Mouse (Mus musculus): ENCODE results near the gene 3110082I17Rik. TPM values are rescaled to one million over a fixed set of nuclear protein-coding genes. Genes with fewer than 3 reads are reported as not detected.

3110082I17Rik gene
- polyA plus RNA-seq, 1 experiment from 2014 or later = 15.1 TPM

DNA sequence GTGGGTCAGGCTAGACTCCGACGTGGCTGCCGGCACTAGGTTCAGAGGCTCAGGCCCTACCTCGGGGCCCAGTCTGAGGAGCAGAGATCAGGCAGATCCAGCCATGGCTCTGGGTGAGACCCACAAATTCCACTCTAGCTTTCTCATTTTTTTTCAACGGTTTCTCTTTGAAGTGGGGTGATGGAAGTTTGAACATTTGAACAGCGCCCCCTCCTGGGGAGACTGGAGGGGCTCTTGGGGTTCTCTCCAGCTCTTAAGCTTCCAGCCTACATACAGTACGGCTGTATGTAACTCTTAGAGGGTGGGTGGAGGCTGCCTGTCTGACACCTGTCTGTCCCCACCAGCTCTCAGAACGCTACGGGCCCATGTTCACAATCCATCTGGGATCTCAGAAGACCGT lies 106.8 kb downstream of the 3110082I17Rik start:
- H3K9ac ChIP-seq = no peak overlapping the region
- H3K36me3 ChIP-seq = no peaks in the 10 kb centered on the region
- no peak for ATAC-seq (ENCODE audit: low read depth)
- whole genome bisulfite sequencing = 66% methylated on average over 10 of the region's 10 CpGs
- peaks cover 21% of the 10 kb centered on the region for H3K4me1 ChIP-seq (replicated peaks)
- H3K9me3 ChIP-seq = no peaks in the 10 kb centered on the region
- peaks cover 6% of the 10 kb centered on the region for H3K27me3 ChIP-seq
- no peak overlapping the region for H3K27ac ChIP-seq (replicated peaks)
- no peak overlapping the region for H3K4me2 ChIP-seq
- no peak overlapping the region for H3K4me3 ChIP-seq

DNA sequence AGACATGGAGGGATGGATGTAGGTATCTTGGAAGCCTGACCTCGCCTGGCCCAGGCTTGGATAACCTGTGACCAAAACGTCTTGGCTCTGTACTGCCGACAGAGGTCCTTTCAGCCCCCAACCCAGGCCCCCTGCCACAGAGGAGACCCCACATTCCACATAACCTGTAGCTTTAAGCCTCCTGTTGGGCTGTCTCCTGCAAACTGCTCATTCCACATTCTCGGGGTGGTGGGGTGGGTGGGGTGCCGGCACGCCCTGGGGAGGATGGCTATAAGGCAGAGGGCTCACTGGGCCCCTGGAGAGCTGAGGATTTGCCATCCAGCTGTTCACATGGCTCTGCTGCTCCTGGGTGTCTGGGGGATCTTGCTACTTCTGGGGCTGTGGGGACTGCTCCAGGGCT lies 108.0 kb downstream of the 3110082I17Rik start, which contains the start of gene Cyp2w1:
Gene Cyp2w1, plus strand, starts transcription at position 301 of the 400 bp plus-strand sequence.
- WGBS = 61% methylated on average over 6 of the region's 6 CpGs
- Histone ChIP-seq H3K4me3 (no peak within 1 kb of the TSS), H3K9me3 (no peaks in the 10 kb centered on the region), H3K9ac (peak within 1 kb of the TSS; percentile 26; the same call in 1 of the 2 replicates), H3K4me1 (replicated peaks) (peaks cover 14% of the 10 kb centered on the region), H3K36me3 (no peaks in the 10 kb centered on the region), H3K27me3 (peaks cover 6% of the 10 kb centered on the region), H3K27ac (replicated peaks) (no peak within 1 kb of the TSS), H3K4me2 (no peak within 1 kb of the TSS)
- no peak for ATAC-seq (ENCODE audit: low read depth)

DNA sequence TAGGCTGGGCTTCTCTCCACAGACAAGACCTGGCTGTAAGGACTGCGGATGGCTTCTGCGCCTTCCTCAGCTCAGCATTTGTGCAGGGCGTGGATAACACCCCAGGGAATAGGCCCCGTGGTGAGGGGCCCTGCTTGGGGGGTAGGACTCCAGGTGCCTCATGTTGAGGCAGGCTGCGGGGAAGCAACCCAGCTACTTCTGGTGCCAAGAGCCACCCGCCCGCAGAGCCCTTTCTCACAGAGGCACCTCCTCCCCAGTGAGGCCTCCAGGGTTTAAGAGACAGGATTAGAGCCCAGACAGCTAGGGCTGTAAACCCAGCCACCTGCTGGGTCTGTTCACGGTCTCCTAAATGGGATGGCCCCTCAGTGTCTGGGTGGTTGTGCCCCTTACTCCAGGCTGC lies 108.7 kb downstream of the 3110082I17Rik start:
- Histone ChIP-seq H3K27ac (replicated peaks) (no peak overlapping the region), H3K36me3 (no peaks in the 10 kb centered on the region), H3K4me3 (no peak overlapping the region), H3K9ac (peak overlapping the region; percentile 26; the same call in 1 of the 2 replicates), H3K4me1 (replicated peaks) (peaks cover 7% of the 10 kb centered on the region), H3K4me2 (no peak overlapping the region), H3K9me3 (no peaks in the 10 kb centered on the region), H3K27me3 (peaks cover 6% of the 10 kb centered on the region)
- no peak for ATAC-seq (ENCODE audit: low read depth)
- 22% methylated on average over 8 of the region's 8 CpGs for WGBS

DNA sequence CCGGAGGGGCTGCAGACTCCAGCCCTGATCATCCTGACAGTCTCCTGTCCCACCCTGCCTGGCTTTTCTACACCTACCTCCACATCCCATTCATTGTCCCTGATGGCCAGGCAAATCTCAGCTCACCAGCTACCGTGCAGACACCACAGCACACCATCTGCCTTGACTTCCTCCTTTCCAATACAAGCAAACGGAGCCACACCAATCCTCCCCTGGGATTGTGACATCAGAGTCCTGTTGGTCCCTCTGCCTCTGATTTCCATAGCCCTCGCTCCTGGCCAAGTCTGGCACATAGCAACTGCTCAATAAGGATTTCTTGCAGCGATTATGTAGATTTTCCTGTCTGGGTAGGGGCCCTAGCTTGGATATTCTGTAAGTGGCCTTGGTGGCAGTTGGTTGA lies 109.2 kb downstream of the 3110082I17Rik start, which contains the start of gene Cox19:
Gene Cox19, minus strand, starts transcription at position 285 of the 400 bp plus-strand sequence.
- Histone ChIP-seq H3K9ac (peak within 1 kb of the TSS; percentile 26; the same call in 1 of the 2 replicates), H3K9me3 (no peaks in the 10 kb centered on the region), H3K4me1 (replicated peaks) (peaks cover 5% of the 10 kb centered on the region), H3K27ac (replicated peaks) (no peak within 1 kb of the TSS), H3K27me3 (peaks cover 6% of the 10 kb centered on the region), H3K36me3 (no peaks in the 10 kb centered on the region), H3K4me2 (no peak within 1 kb of the TSS), H3K4me3 (no peak within 1 kb of the TSS)
- ATAC-seq (ENCODE audit: low read depth) = no peak
- 60% methylated on average over 5 of the region's 5 CpGs for WGBS

DNA sequence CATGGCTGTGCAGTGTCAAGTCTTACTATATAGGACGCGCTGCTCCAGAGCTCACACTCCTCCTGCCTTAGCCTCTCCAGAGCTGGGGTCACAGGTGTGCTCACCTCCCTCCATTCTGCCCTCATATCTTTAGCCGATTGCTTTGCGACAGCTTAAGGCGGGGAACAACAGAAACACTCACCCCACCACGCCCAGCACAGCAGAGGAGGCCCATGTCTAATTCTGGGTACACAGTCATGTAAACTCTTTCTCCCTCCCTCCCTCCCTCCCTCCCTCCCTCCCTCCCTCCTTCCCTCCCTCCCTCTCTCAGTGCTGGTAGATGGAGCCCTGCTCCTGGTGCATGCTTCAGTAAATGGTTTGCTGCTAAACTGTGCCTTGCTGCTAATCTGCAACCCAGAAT lies 110.6 kb downstream of the 3110082I17Rik start:
- H3K4me3 ChIP-seq = no peak overlapping the region
- H3K27me3 ChIP-seq = peaks cover 6% of the 10 kb centered on the region
- H3K9ac ChIP-seq = no peak overlapping the region
- 75% methylated on average over 6 of the region's 6 CpGs for WGBS
- H3K4me1 ChIP-seq (replicated peaks) = peaks cover 11% of the 10 kb centered on the region
- no peak for ATAC-seq (ENCODE audit: low read depth)
- H3K36me3 ChIP-seq = no peaks in the 10 kb centered on the region
- no peaks in the 10 kb centered on the region for H3K9me3 ChIP-seq
- H3K27ac ChIP-seq (replicated peaks) = no peak overlapping the region
- H3K4me2 ChIP-seq = no peak overlapping the region

DNA sequence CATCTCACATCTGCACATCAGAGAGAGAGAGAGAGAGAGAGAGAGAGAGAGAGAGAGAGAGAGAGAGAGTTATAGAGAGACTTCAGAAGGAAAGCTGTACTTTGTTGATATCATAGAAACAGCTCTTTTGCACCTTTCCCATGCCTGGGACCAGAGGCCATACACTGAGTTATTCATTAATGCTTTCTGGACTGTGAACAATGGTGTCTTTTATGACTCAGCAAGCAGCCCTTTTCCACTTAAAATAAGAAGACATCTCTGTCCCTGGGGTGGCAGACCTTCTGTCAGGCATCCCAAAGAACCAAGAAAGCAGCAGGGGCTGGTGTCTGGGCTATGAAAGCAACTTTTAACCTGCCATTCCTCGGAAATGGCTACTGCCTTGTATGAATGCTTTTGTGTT lies 113.1 kb downstream of the 3110082I17Rik start:
- no peaks in the 10 kb centered on the region for H3K9me3 ChIP-seq
- H3K4me3 ChIP-seq = no peak overlapping the region
- no peak overlapping the region for H3K27ac ChIP-seq (replicated peaks)
- H3K9ac ChIP-seq = no peak overlapping the region
- H3K27me3 ChIP-seq = peaks cover 5% of the 10 kb centered on the region
- no peak overlapping the region for H3K4me2 ChIP-seq
- peaks cover 7% of the 10 kb centered on the region for H3K36me3 ChIP-seq
- H3K4me1 ChIP-seq (replicated peaks) = peaks cover 30% of the 10 kb centered on the region
- ATAC-seq (ENCODE audit: low read depth) = no peak
- WGBS = 52% methylated on average over 1 of the region's 1 CpGs

DNA sequence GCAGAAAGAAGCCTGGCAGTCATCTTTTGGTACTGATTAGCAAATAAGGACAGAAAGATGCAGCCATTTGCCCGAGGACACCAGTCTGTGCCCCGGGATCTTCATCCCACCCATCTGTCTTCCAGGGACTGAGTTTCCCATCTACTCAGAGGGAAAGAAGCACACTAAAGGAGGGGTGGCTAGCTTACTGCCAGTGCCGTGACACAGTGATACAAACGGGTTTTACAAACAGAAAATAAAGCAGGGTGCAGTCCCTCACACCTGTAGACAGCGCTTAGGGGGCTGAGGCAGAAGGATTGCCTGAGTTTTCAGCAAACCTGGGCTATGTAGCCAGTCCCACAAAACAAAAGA lies 115.0 kb downstream of the 3110082I17Rik start:
- peaks cover 25% of the 10 kb centered on the region for H3K4me1 ChIP-seq (replicated peaks)
- no peaks in the 10 kb centered on the region for H3K9me3 ChIP-seq
- H3K9ac ChIP-seq = peak overlapping the region; percentile 94; the same call in 1 of the 2 replicates
- H3K36me3 ChIP-seq = peaks cover 23% of the 10 kb centered on the region
- WGBS = 9% methylated on average over 5 of the region's 5 CpGs
- peak overlapping the region; percentile 98 for H3K4me2 ChIP-seq
- H3K27me3 ChIP-seq = no peaks in the 10 kb centered on the region
- peak overlapping the region; percentile 86 for H3K4me3 ChIP-seq
- H3K27ac ChIP-seq (replicated peaks) = peak overlapping the region; percentile 49
- peak; percentile 28; the same call in 1 of the 2 replicates for ATAC-seq (ENCODE audit: low read depth)

DNA sequence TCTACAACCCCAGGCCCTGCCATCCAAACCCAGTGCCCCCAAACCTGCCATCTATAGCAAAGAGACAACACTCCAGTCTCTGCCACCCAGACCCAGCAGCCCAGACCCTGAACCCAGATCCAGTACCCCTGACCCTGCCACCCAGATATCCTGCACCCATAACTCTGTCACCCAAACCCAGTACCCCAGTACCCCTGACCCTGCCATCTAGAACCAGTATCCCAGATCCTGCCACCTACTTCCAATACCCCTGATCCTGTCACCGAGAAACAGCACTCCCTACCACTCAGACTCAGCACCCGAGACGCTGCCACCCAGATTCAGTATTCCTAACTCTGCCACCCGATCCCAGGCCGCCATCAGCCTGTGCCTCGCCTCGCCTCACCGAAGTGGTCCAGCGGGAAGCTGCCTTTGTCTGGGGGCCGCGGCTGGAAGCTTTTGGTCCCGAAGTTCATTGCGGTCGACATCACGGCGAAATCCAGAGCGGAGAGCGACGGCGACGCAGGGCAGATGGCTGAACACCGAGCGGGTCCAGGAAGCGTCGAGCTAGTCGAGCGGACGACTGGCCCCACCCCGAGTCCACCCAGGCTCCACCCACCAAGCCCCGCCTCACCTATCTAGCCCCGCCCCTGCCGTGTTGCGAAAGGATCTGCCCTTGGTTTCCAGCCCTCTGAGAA lies 115.5 kb downstream of the 3110082I17Rik start:
- under 1% methylated on average over 33 of the region's 33 CpGs for WGBS
- peak overlapping the region; percentile 86 for H3K4me3 ChIP-seq
- H3K36me3 ChIP-seq = peaks cover 28% of the 10 kb centered on the region
- ATAC-seq (ENCODE audit: low read depth) = peak; percentile 89
- peak overlapping the region; percentile 94 for H3K9ac ChIP-seq
- no peaks in the 10 kb centered on the region for H3K27me3 ChIP-seq
- H3K27ac ChIP-seq (replicated peaks) = peak overlapping the region; percentile 82
- H3K4me1 ChIP-seq (replicated peaks) = peaks cover 25% of the 10 kb centered on the region
- H3K4me2 ChIP-seq = peak overlapping the region; percentile 98
- no peaks in the 10 kb centered on the region for H3K9me3 ChIP-seq

DNA sequence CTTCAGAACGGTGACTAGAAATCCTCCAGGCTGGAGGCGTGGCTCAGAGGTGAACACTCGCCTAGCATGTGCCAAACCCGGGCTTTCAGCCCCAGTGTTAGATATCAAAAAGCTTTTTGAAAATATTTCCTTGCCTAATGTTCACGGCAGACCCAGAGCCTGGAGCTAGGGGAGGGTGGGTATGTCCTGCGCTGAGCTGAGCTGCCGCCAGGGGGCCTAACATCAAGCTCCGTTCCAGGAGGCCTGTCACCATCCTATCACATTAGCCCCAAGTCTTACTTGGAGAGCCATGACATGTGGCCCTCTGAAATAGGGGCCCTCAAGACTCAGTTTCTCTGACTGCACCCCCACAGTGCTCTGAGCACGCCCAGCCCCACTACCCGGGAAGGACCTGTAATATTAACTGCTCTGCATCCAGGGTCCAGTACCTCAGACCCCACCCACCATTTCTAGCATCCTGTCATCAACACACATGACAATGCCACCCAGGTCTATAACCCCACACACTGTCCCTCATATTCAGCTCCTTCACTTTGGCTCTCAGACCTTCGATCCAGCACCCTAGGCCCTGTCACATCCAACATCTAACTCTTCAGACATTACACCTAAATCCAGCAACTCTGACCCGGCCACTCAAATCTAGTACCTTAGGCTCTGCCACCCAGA lies 116.2 kb downstream of the 3110082I17Rik start:
- peak overlapping the region; percentile 94 for H3K9ac ChIP-seq
- WGBS = 8% methylated on average over 12 of the region's 12 CpGs
- peaks cover 35% of the 10 kb centered on the region for H3K36me3 ChIP-seq
- no peaks in the 10 kb centered on the region for H3K9me3 ChIP-seq
- ATAC-seq (ENCODE audit: low read depth) = peak; percentile 66
- no peaks in the 10 kb centered on the region for H3K27me3 ChIP-seq
- H3K27ac ChIP-seq (replicated peaks) = peak overlapping the region; percentile 82; the same call in 1 of the 2 replicates
- H3K4me3 ChIP-seq = peak overlapping the region; percentile 86
- H3K4me2 ChIP-seq = peak overlapping the region; percentile 98
- H3K4me1 ChIP-seq (replicated peaks) = peaks cover 25% of the 10 kb centered on the region

DNA sequence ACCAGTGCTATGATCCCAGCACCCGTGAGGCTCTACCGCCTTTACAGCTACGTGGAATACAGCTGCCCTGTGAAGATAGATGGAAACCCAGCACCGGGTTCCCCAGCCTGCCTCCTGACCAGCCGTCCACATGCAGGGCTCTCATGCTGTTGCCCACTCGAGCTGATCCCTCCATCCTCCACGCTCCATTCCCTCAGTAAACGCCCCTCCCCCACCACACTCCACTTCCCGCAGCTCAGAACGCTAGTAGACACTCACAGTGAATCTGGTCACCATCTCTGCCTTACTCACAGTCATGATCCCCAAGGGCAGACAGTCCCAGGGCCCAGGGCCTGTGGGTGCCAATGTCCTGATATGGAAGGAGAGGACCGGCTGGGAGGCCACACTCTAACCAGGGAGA lies 121.4 kb downstream of the 3110082I17Rik start:
- H3K4me2 ChIP-seq = no peak overlapping the region
- WGBS = 81% methylated on average over 11 of the region's 11 CpGs
- H3K9me3 ChIP-seq = no peaks in the 10 kb centered on the region
- no peak overlapping the region for H3K27ac ChIP-seq (replicated peaks)
- no peak overlapping the region for H3K4me3 ChIP-seq
- H3K27me3 ChIP-seq = no peaks in the 10 kb centered on the region
- no peak overlapping the region for H3K9ac ChIP-seq
- ATAC-seq (ENCODE audit: low read depth) = no peak
- H3K36me3 ChIP-seq = peaks cover 83% of the 10 kb centered on the region
- peaks cover 13% of the 10 kb centered on the region for H3K4me1 ChIP-seq (replicated peaks)

DNA sequence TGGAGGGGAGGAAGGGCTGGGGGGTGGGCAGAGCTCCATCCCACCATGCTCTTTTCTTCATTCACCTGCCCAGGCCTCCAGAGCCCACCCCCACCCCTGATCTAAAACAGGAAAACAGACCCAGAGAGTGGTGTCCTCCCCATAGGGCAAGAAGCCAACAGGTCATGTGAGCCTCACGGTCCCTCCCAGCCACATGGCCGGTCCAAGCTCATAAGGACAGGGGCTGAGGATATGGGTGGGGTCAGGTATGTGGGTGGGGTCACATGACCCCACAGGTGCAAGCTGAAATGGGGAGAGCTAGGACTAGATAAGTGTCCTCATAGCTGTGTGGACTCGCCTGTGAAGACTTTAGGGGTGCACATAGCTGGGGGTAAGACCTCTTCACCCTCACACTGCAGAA lies 121.9 kb downstream of the 3110082I17Rik start:
- H3K9me3 ChIP-seq = no peaks in the 10 kb centered on the region
- H3K36me3 ChIP-seq = peaks cover 83% of the 10 kb centered on the region
- H3K4me2 ChIP-seq = no peak overlapping the region
- H3K4me3 ChIP-seq = no peak overlapping the region
- no peak for ATAC-seq (ENCODE audit: low read depth)
- WGBS = 97% methylated on average over 3 of the region's 3 CpGs
- H3K27ac ChIP-seq (replicated peaks) = no peak overlapping the region
- H3K9ac ChIP-seq = no peak overlapping the region
- peaks cover 8% of the 10 kb centered on the region for H3K4me1 ChIP-seq (replicated peaks)
- H3K27me3 ChIP-seq = no peaks in the 10 kb centered on the region

DNA sequence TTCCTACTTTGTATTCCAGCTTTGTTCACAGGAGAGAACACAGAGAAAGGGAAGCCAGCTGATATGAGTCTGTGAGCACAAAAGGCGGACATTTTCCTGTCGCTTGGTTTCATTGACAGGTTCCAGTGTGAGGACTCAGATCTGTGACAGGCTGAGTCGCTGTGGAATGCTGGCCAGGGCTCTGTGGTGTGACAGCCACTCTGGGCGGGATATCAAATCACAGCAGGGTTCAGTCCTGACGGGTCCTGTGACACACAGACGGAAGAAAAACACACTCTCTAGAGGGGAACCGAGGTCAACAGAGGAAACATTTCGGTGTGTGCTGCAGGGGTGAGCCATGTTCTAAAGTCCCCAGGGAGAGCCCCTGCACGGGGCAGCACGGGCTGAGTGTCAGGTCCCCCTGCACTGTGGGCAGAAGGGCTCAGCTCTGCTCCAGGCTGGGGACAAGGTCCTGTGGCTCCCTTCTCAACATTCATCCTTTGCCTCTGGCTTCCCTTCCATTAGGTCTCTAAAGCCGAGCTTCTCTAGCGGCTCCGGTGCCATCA lies 122.4 kb downstream of the 3110082I17Rik start:
- Histone ChIP-seq H3K9ac (no peak overlapping the region), H3K9me3 (no peaks in the 10 kb centered on the region), H3K27me3 (no peaks in the 10 kb centered on the region), H3K4me1 (replicated peaks) (peaks cover 3% of the 10 kb centered on the region; the same call in 1 of the 2 replicates), H3K27ac (replicated peaks) (no peak overlapping the region), H3K36me3 (peaks cover 82% of the 10 kb centered on the region), H3K4me2 (no peak overlapping the region), H3K4me3 (no peak overlapping the region)
- ATAC-seq (ENCODE audit: low read depth) = no peak
- 83% methylated on average over 13 of the region's 13 CpGs for WGBS
